Mouse (Mus musculus) liver, postnatal 0 days (tissue): ENCODE measurements around the gene Itpk1.

Experiments
- CTCF ChIP-seq: sonication (generic); IDR thresholded peaks from 2 replicates; pipeline ENCODE4 v1.5.1; 2016; ENCODE audit warnings: antibody characterized with exemption, low read depth
- EP300 ChIP-seq: IDR thresholded peaks from 2 replicates; pipeline ENCODE4 v1.6.1; 2016; ENCODE audit warnings: antibody characterized with exemption, low read depth, mild to moderate bottlenecking

- TF ChIP-seq CTCF (no peak), EP300 (no peak)
Measured at GRCm38 (mm10) chr12:102625717-102626116, 79.0 kb downstream of the Itpk1 start.
